14 mouse cellular contexts compared by ENCODE assay signal in genomic region chr9:14657926-14658325, GRCm38 (mm10). TPM values are rescaled to one million over a fixed set of nuclear protein-coding genes. Genes with fewer than 3 reads are reported as not detected.
"Had no signal": no experiment of that assay in that cellular context is flagged by ENCODE, and none has a peak within 500 bp of the region (broad histone marks: within the 10 kb centered on the region; RNA-seq: fewer than 3 reads in every experiment).

No protein-coding gene starts in this region.

- H3K36me3 ChIP-seq: limb, embryonic 10.5 days; liver, embryonic 15.5 days; midbrain, embryonic 13.5 days; neural tube, embryonic 13.5 days had no signal

- H3K4me1 ChIP-seq: liver, embryonic 15.5 days; midbrain, embryonic 13.5 days; neural tube, embryonic 13.5 days had no signal

- H3K27ac ChIP-seq: left cerebral cortex, adult 2 months; limb, embryonic 10.5 days; liver, embryonic 15.5 days; midbrain, embryonic 13.5 days; neural tube, embryonic 13.5 days had no signal

- H3K9me3 ChIP-seq: limb, embryonic 10.5 days; liver, embryonic 15.5 days; midbrain, embryonic 13.5 days; neural tube, embryonic 13.5 days had no signal

- H3K27me3 ChIP-seq: liver, embryonic 15.5 days; midbrain, embryonic 13.5 days; neural tube, embryonic 13.5 days had no signal

- H3K9ac ChIP-seq: liver, embryonic 15.5 days; midbrain, embryonic 13.5 days; neural tube, embryonic 13.5 days had no signal

- H3K4me3 ChIP-seq: left cerebral cortex, adult 2 months; limb, embryonic 10.5 days; liver, embryonic 15.5 days; midbrain, embryonic 13.5 days; myocyte; neural tube, embryonic 13.5 days had no signal

- DNase-seq: kidney, adult 9 months; kidney, postnatal 10 days; lung, adult 2 months; lung, postnatal 36 days; right cerebral cortex, postnatal 25 days; thymus, postnatal 4 days had no signal

- ATAC-seq: lung, postnatal 0 days; midbrain, embryonic 13.5 days had no signal

RNA-seq across cellular contexts. Expression of gene Amotl1, which starts 13.1 kb away (rescaled TPM):
- total RNA-seq: megakaryocyte progenitor cell, adult 5-6 weeks had no signal
